Mouse (Mus musculus): Measurements from ENCODE around the gene Slc16a10. TPM values are rescaled to one million over a fixed set of nuclear protein-coding genes. Genes with fewer than 3 reads are reported as not detected.

The Slc16a10 gene
- total RNA-seq (2023; ENCODE audit: inconsistent age) = 7.4 to 10.2 TPM (median 7.9 TPM) in 4 replicates

GRCm38 (mm10) chr10:40141864-40142523 is at the start of gene Slc16a10:
Slc16a10 (minus strand) TSS chr10:40142258.

GRCm38 (mm10) chr10:40024554-40025428 is 117.3 kb downstream of the Slc16a10 start, which contains the start of gene Mfsd4b1:
Mfsd4b1 (minus strand) TSS chr10:40025268.

GRCm38 (mm10) chr10:39986466-39986865 is 155.6 kb downstream of the Slc16a10 start, which contains the start of gene Mfsd4b5:
Mfsd4b5 (minus strand) TSS chr10:39986646.

Other genes starting within 250 kb of the Slc16a10 start
- 3.4 to 4.4 TPM (median 3.8 TPM) in 4 replicates for gene Mfsd4b4, start 243.0 kb downstream of the Slc16a10 start, total RNA-seq (2023; ENCODE audit: inconsistent age)
- gene Mfsd4b2, start 215.3 kb downstream of the Slc16a10 start, total RNA-seq (2023; ENCODE audit: inconsistent age) = not detected in 4 replicates
- not detected in 4 replicates for gene Mfsd4b3, start 182.1 kb downstream of the Slc16a10 start, total RNA-seq (2023; ENCODE audit: inconsistent age)
- 0.60 TPM in 1 of 4 replicates, not detected in the others for gene Mfsd4b5, start 155.6 kb downstream of the Slc16a10 start, total RNA-seq (2023; ENCODE audit: inconsistent age)
- not detected in 4 replicates for gene Mfsd4b1, start 117.0 kb downstream of the Slc16a10 start, total RNA-seq (2023; ENCODE audit: inconsistent age)
- 17.7 to 23.4 TPM (median 20.9 TPM) in 4 replicates for gene Rpf2, start 104.8 kb upstream of the Slc16a10 start, total RNA-seq (2023; ENCODE audit: inconsistent age)
- 24.4 to 34.0 TPM (median 32.2 TPM) in 4 replicates for gene Gtf3c6, start 115.8 kb upstream of the Slc16a10 start, total RNA-seq (2023; ENCODE audit: inconsistent age)
- gene Amd1, start 159.9 kb upstream of the Slc16a10 start, total RNA-seq (2023; ENCODE audit: inconsistent age) = 37.4 to 42.5 TPM (median 39.0 TPM) in 4 replicates
- 46.4 to 55.3 TPM (median 53.4 TPM) in 4 replicates for gene Cdk19, start 197.3 kb upstream of the Slc16a10 start, total RNA-seq (2023; ENCODE audit: inconsistent age)

All from B cell, adult (primary cell).